Mouse (Mus musculus) MEL (cell line): ENCODE data around the gene Tshz2.

Experiments
- BHLHE40 ChIP-seq: IDR thresholded peaks from 2 replicates; pipeline ENCODE4 v1.6.1; 2012; ENCODE audit warnings: low read depth, mild to moderate bottlenecking, inconsistent platforms, low read length, improper control_type of control experiment, borderline replicate concordance
- CTCF ChIP-seq, 3 experiments: IDR thresholded peaks in 2 of 3; conservative IDR thresholded peaks in 1 of 3; 2 replicates each; pipeline ENCODE4 v1.5.1; 2011 to 2012; ENCODE audit warnings: low read length in 3 of 3, low read depth in 2 of 3, mild to moderate bottlenecking in 2 of 3, improper control_type of control experiment in 1 of 3, inconsistent platforms in 1 of 3, mixed read lengths in 1 of 3, moderate library complexity in 1 of 3; ENCODE audit not compliant: control insufficient read depth in 1 of 3, insufficient read depth in 1 of 3, poor library complexity in 1 of 3, severe bottlenecking in 1 of 3
- EP300 ChIP-seq, 2 experiments: IDR thresholded peaks; 2 replicates each; pipeline ENCODE4 v1.6.1; 2011; ENCODE audit warnings: improper control_type of control experiment in 2 of 2, low read length in 2 of 2, low read depth in 1 of 2, mild to moderate bottlenecking in 1 of 2
- GABPA ChIP-seq: IDR thresholded peaks from 2 replicates; pipeline ENCODE4 v1.6.1; 2012; ENCODE audit warnings: low read depth, mild to moderate bottlenecking, inconsistent platforms, low read length, improper control_type of control experiment, moderate library complexity
- MAFK ChIP-seq: IDR thresholded peaks from 2 replicates; pipeline ENCODE4 v1.6.1; 2011; ENCODE audit warnings: low read depth, mild to moderate bottlenecking, low read length, improper control_type of control experiment, borderline replicate concordance
- MAX ChIP-seq: IDR thresholded peaks from 2 replicates; pipeline ENCODE4 v1.6.1; 2011; ENCODE audit warnings: low read length, improper control_type of control experiment
- POLR2A ChIP-seq, 2 experiments: IDR thresholded peaks; 2 replicates each; pipeline ENCODE4 v1.6.1; 2011 to 2012; ENCODE audit warnings: low read length in 2 of 2, mild to moderate bottlenecking in 2 of 2, control low read depth in 1 of 2, improper control_type of control experiment in 1 of 2, low read depth in 1 of 2, moderate library complexity in 1 of 2; ENCODE audit not compliant: control insufficient read depth in 1 of 2, insufficient read depth in 1 of 2, poor library complexity in 1 of 2
- TBP ChIP-seq: IDR thresholded peaks from 2 replicates; pipeline ENCODE4 v1.8.0; 2011; ENCODE audit warnings: low read depth, low read length, improper control_type of control experiment
- ZC3H11A ChIP-seq: IDR thresholded peaks from 2 replicates; pipeline ENCODE4 v1.6.1; 2012; ENCODE audit warnings: low read depth, mild to moderate bottlenecking, inconsistent platforms, low read length, improper control_type of control experiment

GRCm38 (mm10) chr2:169892441-169893038, 259.7 kb downstream of the Tshz2 start:
- TF ChIP-seq ZC3H11A = no peak
- no peak for TF ChIP-seq CTCF (IDR thresholded peaks at IDR 0.05 in 2 of 3, conservative IDR thresholded peaks at IDR 0.05 in 1 of 3; ENCODE audit: control insufficient read depth in 1 of 3, insufficient read depth in 1 of 3, low read depth in 2 of 3, low read length in 3 of 3, poor library complexity in 1 of 3, severe bottlenecking in 1 of 3)
- no peak for TF ChIP-seq EP300 (IDR thresholded peaks at IDR 0.05; ENCODE audit: low read depth in 1 of 2, low read length in 2 of 2)
- TF ChIP-seq BHLHE40 = no peak
- no peak for TF ChIP-seq GABPA
- TF ChIP-seq MAX = no peak
- no peak for TF ChIP-seq MAFK
- no peak for TF ChIP-seq TBP
- no peak for TF ChIP-seq POLR2A (IDR thresholded peaks at IDR 0.05; ENCODE audit: control insufficient read depth in 1 of 2, insufficient read depth in 1 of 2, low read depth in 1 of 2, low read length in 2 of 2, poor library complexity in 1 of 2)
